Mouse (Mus musculus) frontal cortex, postnatal 14 days (tissue): ENCODE measurements around the gene Dtx3.
"Not testable (repeated sequence)": the region's sequence is repeated elsewhere in the genome, so short reads cannot be mapped to it uniquely, and the experiment has no call there.

Experiments used
- DNase-seq, 2 experiments: peaks; one replicate each; pipeline ENCODE4 v3.0.0; 2022; ENCODE audit warnings: low spot score in 2 of 2

Gene Dtx3

DNA sequence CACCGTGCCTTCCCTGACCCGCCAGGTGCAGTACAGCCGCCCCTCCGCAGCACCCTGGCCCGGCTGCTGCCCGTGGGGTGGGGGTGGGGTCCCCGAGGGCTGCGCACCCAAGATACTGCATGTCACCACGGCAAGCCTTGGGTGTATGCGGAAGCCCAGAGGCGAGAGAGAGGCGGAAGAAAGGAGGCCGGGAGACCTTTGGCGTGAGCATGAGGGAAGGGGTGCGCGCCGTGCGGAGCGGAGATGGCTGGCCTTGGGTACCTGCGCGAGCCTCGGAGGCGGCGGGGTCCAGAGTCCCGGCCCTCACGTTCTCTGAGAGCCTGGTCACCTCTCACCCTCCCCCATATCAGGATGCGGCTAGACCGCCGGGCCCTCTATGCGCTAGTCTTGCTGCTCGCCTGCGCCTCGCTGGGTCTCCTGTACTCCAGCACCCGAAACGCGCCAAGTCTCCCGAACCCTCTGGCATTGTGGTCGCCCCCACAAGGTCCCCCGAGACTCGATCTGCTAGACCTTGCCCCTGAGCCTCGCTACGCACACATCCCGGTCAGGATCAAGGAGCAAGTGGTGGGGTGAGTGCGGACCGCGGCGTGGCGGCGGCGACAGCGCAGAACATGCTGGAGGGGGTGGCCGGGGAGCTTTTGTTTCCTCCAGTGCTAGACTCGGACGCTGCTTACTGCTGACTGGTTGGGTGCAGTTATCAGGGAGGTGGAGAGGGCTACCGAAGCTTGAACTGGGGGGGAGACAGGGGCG is 29.7 kb downstream of the Dtx3 start:
- no peak for DNase-seq

DNA sequence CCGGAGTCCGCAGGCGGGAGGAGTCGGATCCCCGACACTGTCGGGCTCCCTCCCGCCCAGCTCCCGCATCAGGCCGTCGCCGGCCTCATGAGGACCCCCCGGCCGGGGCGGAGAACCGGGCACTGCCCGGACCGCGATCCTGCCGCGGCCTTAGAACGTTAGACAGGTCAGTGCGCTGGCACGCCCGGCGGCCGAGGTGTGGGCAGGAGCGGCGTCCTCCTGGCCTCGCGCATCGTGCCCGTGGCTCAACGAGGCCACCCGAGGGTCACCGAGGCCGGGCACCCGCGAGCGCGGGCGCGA is 30.2 kb downstream of the Dtx3 start:
- no peak for DNase-seq

DNA sequence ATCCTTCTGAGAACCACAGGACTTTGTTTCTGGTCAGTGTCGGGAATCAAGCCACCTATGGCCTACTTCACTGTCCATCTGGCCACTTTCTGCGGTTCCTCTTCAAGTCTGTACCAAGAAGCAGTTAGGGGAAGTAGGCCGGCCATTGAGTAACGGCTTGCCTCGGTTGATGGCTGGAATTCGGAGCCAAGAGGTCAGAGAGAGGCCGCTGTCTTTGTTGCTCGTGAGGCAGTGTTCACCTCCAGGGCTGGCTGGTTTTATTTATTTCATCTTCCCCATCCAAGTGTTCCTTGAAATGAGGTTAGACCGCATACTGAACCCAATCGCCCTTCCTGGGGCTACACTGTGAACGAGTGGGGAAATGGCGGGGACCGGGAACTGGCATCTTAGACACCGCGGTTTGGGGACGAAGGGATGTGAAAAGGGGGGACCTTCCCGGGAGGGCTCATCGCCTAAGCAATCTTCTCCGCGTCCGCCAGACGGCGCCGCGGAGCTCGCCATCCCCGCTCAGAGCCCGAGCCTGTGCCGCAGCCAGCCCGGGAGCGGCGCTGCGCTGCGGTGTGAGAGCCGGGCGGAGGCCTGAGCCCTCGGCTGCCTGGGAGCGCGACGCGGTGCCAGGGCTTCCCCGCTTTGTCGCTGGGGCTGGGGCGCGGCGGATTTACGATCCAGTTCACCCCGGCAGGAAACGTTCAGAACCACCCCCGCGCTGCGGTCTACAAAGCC is 30.7 kb downstream of the Dtx3 start, which contains the start of gene B4galnt1:
Gene B4galnt1, plus strand, starts transcription at position 595 of the 723 bp plus-strand sequence.
- peak in 1 of 2 experiments; percentile 69 for DNase-seq

- DNase-seq = no peak
Measured at GRCm38 (mm10) chr10:127164190-127164589, 31.3 kb downstream of the Dtx3 start.

- not testable (repeated sequence) for DNase-seq
Measured at GRCm38 (mm10) chr10:127162771-127163261, 32.7 kb downstream of the Dtx3 start.

- DNase-seq = no peak
Measured at GRCm38 (mm10) chr10:127160728-127161127, 34.8 kb downstream of the Dtx3 start.

DNA sequence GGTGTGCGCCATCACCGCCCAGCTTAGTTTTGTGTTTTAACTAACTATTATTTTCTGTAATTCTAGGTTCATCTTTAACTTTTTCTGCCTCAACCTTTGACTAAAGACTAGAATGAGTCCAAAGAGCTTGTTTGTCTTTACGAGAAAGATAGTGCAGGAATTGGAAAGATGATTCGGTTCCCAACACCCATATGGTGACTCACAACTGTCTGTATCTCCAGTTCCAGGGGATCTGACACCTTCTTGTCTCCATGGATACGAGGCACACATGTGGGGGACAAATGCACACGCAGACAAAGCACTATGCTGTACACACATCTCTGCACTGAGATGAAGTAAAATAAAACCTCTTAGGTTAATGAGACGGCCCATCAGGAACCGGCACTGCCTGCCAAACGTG is 35.4 kb downstream of the Dtx3 start:
- no peak for DNase-seq

GRCm38 (mm10) chr10:127158471-127158870 is 37.1 kb downstream of the Dtx3 start:
- DNase-seq = no peak

DNA sequence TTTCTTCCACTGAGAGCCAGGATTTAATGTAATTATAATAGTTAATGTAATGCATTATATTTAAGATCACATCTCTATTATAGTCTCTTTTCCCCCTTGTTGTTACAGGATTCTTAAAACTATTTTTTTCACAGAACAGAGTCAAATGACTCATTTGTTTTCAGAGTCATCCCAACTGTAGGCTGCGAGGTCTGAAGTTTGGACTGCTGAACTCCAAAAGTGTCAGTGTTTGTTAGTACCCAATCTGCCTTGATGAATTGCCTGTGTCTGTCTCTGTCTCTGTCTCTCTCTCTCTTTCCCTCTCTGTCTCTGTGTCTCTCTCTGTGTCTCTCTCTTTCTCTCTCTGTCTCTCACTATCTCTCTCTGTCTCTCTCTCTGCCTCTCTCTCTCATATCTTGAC is 39.0 kb downstream of the Dtx3 start:
- DNase-seq = no peak

DNA sequence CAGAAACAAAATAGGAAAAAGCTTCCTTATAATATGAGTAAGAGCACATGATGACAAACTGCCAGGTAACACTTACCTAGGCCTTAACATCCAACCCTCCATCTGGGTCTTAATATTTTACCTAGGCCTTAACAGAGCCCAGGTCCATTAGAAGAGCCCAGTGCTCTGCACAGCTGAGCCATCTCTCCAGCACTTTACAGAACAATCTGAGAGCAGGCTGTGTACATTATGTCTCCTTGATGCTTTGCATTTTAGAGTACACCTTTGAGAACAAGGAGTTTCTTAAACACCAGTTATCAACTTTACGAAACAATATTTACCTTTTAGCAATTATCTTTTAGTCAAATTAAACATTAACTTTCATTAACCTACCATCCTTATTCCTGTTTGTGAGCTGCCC is 39.4 kb downstream of the Dtx3 start:
- DNase-seq = no peak

DNA sequence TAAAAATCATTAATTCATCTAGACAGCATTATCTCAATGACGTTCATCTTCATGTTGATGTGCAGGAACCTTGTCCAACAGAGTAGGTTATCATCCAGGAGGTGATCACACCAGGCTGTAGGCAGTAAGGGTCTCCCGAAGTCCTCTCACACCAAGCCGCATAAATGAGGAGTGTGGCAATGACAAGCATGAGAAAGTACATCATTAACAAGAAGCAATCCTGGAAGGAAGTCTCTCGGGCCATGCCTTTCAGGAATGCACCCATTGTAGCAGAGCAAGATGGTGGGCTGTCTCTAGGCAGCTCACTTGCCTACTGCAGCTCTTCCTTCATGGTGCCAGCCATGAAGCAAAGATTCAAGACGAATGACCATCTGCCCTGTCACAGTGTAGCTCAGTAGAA is 40.9 kb downstream of the Dtx3 start:
- no peak for DNase-seq

GRCm38 (mm10) chr10:127154241-127154640 is 41.3 kb downstream of the Dtx3 start:
- DNase-seq = no peak

DNA sequence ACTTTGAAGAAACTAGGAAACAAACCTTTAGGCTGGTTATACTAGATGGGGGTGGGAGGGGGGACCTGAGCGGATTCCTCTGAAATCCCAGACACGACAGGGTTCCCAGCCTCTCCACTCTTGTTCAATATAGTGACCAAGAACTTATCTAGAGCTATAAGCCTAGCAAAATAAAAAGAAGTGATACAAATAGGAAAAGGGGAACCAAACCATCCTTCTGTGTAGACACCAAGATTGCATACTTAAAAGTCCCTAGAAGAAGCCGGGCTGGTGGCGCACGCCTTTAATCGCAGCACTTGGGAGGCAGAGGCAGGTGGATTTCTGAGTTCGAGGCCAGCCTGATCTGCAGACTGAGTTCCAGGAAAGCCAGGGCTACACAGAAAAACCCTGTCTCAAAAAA is 42.2 kb downstream of the Dtx3 start:
- DNase-seq = no peak

GRCm38 (mm10) chr10:127152556-127152955 is 43.0 kb downstream of the Dtx3 start:
- DNase-seq = not testable (repeated sequence)

GRCm38 (mm10) chr10:127151233-127151632 is 44.3 kb downstream of the Dtx3 start:
- not testable (repeated sequence) for DNase-seq

- DNase-seq = no peak
Measured at GRCm38 (mm10) chr10:127150471-127150872, 45.1 kb downstream of the Dtx3 start.

DNA sequence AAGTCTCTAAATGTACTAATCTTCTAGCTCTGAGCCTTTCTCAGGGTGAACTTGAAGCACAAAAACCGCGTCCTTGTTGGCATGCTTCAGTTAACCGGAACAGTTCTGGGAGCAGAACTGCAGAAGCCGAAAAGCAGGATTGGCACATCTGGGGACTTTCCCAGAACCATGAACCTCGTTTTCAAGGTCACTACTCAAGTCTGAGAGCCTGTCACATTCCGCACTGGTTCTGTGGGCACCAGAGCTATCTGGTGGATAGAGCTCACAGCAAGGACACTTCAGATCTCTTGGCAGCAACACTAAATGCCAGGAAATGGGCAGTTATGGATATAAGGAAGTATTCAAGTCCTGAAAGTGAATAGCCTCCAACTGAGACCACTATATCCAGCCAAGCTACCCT is 48.4 kb downstream of the Dtx3 start:
- DNase-seq = no peak

- DNase-seq = no peak
Measured at GRCm38 (mm10) chr10:127145303-127145702, 50.2 kb downstream of the Dtx3 start.

- DNase-seq = no peak
Measured at GRCm38 (mm10) chr10:127144536-127144935, 51.0 kb downstream of the Dtx3 start.

GRCm38 (mm10) chr10:127143228-127143627 is 52.3 kb downstream of the Dtx3 start:
- no peak for DNase-seq

GRCm38 (mm10) chr10:127141500-127141899 is 54.0 kb downstream of the Dtx3 start:
- no peak for DNase-seq

- no peak for DNase-seq
Measured at GRCm38 (mm10) chr10:127140971-127141370, 54.6 kb downstream of the Dtx3 start.
